Mouse (Mus musculus): ENCODE data around the gene Smim24. TPM values are rescaled to one million over a fixed set of nuclear protein-coding genes. Genes with fewer than 3 reads are reported as not detected.

The Smim24 gene
- total RNA-seq, 2 experiments from 2014 or later: 13.3 to 37.5 TPM

DNA sequence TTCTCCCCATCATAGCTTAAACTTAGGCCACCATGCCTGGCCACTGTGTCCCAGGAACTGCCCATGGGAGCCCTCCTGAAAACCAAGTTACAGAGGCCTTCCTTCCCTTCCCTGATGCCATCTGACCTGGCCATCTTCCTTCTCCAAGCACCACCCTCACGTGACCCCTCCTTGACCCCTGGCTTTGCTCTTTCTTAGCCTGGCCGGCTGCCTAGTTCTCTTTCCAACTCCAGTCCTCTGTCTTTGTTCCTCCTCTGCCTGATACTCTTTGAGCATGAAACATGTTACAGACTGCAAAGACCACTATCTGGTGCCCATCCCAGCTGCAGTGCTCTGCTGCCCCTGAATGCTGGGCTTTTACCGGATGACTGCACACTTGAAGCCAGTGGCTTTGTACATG is 3.5 kb upstream of the Smim24 start:
- no peak for ATAC-seq (replicated peaks; ENCODE audit: poor library complexity, severe bottlenecking)

DNA sequence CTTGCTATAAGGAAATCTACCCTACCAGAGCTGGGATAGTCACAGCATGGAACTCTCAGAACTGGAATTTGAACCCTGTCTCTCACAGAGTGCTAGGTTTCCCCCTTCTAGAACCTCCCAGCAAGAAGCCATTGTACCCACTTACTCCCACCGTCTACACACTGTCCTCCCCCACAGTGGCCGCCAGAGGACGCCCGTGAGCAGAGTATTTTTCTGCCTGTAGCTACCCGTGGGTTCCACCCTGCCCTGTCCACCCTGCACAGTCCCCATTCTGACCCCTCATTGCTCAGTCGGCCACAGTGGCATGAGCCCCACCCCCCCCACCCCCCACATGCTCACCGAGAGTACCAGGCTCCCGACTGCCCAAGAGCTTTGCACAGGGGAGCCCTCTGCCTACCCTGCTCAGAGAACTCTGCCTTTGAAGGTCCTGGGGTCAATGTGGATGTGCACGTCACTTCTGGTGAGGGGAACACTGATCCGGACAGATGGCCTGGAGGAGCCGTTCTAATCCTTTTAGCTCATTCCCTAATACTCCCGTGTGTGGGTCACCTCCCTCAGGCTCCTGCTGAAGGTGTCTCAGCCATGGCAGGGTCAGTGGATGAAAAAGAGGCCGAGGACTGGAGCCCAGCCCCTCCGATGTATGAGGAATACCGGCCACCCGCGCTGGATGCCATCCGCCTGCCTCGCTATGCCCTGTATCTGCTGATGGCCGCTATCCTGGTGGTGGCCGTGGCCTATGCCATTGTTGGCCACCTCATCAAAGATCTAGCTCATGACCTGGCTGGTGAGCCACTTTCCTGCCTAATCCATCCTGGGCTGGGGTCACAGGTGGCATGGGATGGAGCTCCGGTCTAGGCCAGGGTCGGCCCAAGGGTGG is 2.8 kb upstream of the Smim24 start:
- ATAC-seq (replicated peaks; ENCODE audit: poor library complexity, severe bottlenecking): peak; percentile 68

DNA sequence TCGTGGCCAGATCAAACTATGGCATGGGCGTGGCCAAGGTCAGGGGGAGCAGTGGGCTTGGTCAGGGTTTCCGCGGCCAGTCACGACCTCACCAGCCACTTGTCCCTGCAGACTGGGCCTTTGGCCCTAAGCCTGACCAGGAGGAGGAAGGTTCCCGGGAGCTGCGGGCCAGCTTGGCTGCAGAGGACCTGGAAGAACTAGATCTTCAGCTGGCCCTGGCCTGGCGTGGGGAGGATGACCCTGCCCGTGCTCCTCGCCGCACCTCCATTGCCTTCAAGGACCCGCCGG is 2.2 kb upstream of the Smim24 start:
- no peak for ATAC-seq (replicated peaks; ENCODE audit: poor library complexity, severe bottlenecking)

DNA sequence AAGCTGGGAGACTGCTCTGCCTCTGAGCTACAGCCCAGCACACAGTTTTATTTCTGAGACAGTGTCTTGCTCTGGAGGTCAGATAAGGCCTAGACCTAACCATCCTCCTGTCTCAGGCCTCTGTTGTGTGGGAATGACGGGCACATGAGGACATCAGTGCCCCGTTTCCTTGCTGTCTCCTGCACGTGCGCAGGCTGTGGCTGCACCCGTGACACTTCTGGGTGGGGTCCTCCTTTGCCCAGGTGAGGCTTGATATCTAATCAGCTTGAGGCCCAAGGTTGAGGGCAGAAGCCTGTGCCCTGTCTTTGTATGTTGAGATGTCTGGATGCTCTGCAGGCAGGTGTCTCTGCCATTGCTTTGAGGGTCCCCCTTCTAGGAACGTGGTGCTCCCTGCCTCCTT is 581 bp upstream of the Smim24 start:
- ATAC-seq (replicated peaks; ENCODE audit: poor library complexity, severe bottlenecking): no peak

DNA sequence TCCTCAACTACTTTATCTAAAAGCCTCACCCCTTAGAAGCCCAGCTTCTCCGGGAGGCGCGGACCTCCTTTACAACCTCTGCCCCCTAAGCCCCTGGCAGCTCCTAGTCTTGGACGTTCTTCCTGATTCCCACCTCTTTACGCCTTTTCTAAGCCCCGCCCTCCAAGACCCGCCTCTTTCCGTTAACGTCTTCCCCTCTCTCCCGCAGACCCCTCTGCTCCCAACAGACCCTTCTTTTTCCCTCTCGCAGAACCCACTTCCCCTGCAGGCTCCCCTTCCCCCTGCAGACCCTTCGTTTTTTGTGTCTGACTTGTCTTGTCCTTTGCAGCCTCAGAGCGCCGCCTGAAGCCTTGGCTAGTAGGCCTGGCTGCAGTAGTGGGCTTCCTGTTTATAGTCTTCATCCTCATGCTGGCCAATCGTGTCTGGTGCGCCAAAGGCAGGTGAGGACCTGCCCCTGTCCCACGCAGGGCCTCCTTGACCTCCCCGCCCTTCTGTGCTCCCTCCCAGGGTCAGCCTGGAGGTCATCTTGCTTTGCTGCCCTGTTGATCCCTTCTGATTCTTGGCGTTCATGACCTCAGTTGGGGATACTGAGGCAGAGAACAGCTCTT is 709 bp downstream of the Smim24 start:
- peak; percentile 50 for ATAC-seq (replicated peaks; ENCODE audit: poor library complexity, severe bottlenecking)

DNA sequence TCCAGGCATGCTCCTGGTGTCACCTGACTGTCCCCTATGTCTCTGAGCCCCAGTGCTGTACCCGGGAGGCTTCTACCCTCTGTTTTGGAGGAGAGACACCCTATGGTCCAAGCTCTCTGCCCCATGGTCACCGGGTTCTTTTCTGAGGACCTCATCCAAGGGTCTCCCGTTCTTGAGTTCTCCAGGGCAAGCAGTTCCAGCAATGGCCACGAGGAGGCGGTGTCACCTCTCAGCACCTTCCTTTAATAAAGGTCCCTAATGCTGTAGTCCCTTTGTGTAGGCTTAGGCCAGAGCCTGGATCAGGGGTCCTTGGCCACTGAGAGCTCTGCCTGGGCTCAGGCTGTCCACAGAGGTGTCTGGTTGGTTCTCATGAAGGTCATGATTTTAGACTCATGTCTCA is 2.3 kb downstream of the Smim24 start:
- peak; percentile 60 for ATAC-seq (replicated peaks; ENCODE audit: poor library complexity, severe bottlenecking)

DNA sequence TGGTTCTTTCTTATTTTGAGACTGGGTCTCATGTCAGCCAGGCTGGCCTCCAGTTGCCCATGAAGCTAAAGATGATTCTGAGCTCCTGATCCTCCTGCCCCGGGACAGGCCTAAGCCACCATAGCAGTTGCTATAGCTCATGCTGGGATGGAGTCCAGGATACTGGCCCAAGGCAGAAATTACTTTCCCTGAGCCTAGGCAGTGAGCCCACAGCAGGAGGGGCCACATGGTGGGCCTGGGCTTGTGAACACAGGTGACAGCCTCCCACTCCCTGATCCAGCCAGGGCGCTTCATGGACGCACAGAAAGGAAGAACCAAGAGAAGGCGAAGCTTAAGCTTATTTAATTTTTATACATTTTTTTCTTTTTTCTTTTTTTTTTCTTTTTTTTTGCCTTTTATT is 3.0 kb downstream of the Smim24 start:
- ATAC-seq (replicated peaks; ENCODE audit: poor library complexity, severe bottlenecking): no peak

DNA sequence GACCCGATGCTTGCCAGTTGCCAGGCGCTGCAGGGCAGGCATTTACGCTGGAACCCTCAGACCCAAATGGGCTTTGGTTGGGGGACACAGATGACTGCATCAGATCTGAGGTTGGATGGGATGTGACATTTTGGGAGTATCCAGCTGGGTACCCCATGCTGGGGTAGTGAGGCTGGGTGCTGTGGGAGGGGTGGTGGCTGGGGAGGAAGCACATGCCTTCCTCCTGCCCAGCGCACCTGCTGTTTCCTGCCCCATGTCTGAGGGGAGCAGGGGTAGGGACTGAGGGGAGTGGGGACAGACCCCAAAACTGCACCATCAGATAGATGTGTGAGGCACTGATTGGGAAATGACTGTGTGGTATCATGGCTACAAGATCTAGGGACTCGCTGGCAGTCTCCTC is 3.9 kb downstream of the Smim24 start:
- no peak for ATAC-seq (replicated peaks; ENCODE audit: poor library complexity, severe bottlenecking)

DNA sequence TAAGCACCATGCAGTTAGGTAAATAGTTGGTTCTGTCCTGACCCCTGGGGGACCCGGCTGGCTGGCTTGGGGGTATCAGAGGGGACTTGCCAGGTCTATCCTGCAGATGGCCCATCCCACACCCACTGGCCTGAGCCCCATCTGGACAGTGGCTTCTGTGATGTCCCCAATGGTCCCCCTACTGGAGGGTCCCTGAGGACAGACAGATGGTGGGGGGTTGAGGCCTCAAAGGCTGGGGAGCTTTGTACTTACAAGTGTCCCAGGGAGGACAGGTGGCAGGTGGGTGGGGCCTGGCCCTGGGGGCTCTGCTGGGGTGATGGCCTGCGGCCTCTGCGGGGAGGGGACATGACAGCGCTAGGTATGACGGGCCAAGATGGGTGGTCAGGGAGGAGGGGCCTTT is 6.4 kb downstream of the Smim24 start:
- ATAC-seq (replicated peaks; ENCODE audit: poor library complexity, severe bottlenecking): no peak

DNA sequence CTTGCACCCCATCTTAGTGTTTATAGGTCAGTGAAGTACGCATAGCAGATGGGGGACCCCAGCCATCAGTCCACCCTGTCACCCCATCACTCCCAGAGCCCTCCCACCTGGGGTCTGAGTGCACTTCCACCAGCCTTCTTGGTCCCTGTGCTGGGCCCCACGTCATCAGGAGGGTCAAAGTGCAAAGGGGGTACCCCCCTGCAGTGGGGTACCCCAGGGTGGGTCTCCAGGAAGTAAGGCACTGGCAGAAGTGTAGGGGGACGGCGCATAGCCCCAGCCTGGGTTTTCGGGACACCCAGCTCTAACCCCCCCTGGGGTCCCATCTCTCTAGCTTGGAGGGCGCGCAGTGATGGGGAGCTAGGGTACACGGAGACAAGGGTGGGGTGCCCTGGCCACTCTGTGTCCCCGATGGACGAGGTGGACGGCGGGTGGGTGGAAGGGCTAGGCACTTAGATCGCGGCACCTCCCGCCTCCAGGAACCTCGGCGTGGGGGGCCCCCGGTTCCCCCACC is 7.0 kb downstream of the Smim24 start:
- no peak for ATAC-seq (replicated peaks; ENCODE audit: poor library complexity, severe bottlenecking)

DNA sequence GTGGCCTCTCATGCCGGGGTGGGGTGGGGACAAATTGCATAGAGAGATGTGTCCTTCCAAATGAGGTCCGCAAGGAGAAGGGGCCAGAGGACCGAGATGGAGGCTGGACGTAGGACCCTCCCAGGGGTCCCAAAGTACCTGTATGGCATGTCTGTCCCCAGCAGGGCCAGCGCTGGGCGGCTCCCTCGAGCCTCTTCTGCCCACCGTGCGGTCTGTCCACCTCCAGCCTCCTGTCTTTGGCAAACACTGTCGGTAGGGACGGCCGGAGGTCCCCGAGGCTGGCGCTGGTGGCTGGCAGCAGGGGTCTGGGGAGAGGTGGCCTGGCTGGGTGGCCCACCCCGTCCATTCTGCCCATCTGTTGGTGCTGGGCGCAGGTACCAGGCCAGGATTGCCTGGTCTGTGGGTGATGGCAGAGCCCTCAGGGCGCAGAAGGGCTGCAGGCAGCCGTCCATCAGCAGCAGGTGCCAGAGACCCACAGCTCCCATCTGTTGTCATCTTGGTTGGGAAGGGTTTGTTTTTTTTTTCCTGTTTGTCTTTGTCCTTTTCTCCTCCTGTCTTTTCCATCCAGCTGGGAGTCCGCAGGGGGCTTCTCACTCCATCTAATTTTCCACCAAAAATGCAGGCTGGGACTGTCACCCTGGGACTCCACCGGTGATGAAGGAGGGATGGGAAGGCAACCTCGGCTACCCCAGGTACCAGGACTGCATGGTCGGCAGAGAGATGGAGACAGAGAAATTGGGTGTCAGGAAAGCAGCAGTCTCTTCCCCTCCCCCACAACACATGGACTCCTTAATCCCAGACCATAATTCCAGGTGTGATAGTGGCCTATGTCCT is 7.7 kb downstream of the Smim24 start:
- ATAC-seq (replicated peaks; ENCODE audit: poor library complexity, severe bottlenecking): no peak

DNA sequence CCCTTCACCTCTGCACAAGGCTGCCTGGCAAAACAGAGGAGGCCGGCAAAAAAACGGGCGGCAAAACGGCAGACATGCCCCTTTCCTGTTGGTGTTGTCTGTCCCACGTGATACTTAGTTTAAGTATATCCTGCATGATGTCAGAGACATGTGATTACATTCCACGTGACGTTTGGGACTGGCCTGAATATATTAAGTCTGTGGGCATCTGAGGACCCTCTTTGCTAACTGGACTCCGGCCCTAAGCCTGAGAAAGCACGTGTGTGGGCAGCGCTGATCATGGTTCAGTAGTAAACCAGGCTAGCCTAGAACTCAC is 8.3 kb downstream of the Smim24 start:
- no peak for ATAC-seq (replicated peaks; ENCODE audit: poor library complexity, severe bottlenecking)

DNA sequence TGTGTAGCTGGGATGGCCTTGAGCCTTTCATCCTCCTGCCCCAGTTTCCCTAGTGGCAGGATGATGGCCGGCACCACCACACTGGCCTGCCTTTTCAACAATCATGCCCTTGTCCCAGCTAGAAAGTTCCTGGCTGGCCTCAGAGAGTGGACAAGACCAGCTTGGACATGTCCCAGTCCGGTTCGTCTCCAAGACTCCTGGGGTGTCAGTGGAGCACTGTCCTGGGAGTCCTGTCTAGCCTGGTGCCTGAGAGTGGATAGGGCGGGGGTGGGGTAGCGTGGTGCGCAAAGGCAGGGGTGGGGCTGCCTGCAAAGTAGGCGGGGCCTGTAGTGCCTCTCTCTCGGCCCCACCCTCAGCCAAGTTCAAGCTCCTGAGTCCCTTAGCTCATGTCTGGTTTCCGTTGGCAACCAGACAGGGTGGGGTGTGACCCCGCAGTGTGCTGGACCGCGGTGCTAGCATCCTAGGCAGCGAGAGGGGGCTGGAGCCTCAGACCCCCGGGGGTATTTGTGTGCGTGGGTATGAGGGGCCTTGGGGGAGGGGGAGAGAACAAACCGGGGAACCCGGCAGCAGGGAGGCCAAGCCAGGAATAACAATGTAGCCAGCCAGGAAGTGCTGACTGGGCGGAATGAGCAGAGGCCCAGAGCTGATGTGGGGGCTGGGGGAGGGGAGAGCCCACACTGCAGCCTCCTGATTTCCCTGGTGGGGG is 8.8 kb downstream of the Smim24 start:
- no peak for ATAC-seq (replicated peaks; ENCODE audit: poor library complexity, severe bottlenecking)

DNA sequence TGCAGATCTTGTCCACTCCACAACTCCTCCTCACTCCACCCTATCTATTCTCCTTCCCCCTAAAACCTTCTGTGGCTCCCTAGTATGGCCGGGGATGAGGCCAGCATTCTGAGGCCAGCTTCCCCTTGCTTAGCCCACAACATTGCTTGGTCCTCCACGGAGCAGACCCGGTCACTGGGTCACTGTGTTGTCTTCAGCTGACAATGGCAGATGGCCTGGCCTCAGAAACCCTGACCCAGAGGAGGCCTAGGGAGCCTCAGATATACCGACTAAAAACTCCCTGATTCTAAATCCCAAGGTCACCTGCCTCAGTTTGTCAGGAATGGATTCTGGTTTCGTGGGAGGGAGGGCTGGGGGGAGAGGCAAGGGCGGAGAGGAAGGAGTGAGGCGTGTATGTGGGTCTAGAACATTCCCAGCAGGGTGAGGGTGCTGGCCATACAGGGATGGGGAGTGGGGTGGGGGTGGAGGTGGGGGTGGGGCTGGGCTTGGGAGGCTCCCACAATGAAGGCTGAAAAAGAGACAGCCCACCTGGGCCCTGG is 9.4 kb downstream of the Smim24 start:
- ATAC-seq (replicated peaks; ENCODE audit: poor library complexity, severe bottlenecking): no peak

DNA sequence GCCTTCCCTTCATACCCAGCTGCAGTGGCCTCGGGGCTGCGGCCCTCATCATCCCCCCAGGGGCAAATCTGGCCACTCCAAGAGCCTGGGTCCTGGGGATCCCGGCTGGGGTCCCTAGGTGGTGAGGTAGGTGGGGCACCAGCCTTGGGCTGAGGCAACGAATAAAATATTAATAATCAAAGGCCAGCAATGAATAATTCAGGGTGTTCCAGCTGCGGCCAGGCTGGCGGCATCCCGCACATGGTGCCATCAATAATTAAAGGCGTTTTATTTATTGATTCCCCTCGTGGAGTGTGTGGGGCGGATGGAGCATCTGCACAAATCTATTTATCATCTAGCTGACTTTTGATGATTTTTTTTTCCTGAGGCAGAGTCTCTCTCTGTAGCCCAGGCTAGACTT is 10.7 kb downstream of the Smim24 start:
- no peak for ATAC-seq (replicated peaks; ENCODE audit: poor library complexity, severe bottlenecking)

DNA sequence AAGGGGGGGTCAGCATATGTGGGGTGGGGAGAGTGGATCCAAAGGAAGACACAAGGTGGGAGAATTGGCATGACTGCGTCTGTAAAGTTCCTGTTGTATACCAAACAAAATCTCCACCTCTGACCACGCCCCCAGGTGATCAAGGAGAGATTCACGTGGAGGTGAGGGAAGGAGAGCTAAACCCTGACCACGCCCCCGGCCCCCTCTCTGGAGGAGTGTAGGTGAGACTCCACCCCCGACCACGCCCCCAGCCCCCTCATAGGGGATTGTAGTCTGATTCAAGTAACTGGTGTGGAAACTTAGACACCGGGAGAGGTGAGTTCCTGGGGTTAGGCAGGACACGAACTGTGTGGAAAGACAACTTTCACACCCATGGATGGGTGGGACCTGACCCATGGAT is 11.2 kb downstream of the Smim24 start:
- ATAC-seq (replicated peaks; ENCODE audit: poor library complexity, severe bottlenecking): no peak

DNA sequence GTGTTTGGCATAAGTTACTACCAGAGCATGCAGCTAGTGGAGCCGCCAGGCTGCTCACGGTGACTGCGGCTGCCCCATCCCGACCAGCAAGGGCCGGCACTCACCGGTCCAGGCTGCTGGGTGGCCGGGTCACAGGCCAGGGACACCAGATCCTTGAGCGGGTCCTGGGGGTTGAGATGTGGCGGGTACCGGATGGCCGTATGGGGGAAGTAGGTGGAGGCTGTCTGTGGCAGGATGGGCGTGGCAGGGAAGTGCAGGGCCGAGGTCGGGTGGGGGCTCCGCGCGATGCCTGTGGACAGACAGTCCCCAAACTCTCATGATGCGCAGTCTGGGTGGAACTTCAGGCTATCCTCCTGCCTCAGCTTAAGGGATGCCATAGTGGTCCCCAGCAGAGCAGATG is 11.9 kb downstream of the Smim24 start:
- ATAC-seq (replicated peaks; ENCODE audit: poor library complexity, severe bottlenecking): peak; percentile 38

DNA sequence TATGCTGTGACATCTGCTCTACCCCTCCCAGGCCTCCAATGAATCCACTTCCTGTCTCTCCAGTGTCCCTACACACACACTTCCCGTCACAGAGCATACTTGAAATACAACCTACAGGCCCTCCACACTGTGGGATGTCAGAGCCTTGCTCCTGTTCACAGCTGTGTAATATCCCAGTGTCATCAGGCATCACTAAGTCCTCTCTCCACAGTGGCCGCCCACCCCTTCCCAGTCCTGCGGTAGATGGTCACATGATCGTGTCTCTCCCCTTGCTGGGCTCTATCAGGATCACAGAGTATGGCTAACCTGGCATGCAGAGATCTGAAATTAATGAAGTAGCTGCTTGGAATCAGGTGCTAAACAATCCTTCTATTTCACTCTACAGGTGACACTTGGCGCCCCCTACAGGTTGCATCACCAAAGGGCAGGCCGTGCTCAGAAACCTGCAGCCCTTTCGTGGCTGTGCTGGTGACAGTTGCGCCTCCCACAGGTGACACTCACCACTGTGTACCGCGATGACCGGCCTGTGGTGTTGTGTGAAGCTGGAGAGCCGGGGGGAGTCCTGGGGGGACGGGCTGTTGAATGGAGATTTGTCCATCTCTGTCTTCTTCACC is 12.8 kb downstream of the Smim24 start:
- ATAC-seq (replicated peaks; ENCODE audit: poor library complexity, severe bottlenecking): no peak

DNA sequence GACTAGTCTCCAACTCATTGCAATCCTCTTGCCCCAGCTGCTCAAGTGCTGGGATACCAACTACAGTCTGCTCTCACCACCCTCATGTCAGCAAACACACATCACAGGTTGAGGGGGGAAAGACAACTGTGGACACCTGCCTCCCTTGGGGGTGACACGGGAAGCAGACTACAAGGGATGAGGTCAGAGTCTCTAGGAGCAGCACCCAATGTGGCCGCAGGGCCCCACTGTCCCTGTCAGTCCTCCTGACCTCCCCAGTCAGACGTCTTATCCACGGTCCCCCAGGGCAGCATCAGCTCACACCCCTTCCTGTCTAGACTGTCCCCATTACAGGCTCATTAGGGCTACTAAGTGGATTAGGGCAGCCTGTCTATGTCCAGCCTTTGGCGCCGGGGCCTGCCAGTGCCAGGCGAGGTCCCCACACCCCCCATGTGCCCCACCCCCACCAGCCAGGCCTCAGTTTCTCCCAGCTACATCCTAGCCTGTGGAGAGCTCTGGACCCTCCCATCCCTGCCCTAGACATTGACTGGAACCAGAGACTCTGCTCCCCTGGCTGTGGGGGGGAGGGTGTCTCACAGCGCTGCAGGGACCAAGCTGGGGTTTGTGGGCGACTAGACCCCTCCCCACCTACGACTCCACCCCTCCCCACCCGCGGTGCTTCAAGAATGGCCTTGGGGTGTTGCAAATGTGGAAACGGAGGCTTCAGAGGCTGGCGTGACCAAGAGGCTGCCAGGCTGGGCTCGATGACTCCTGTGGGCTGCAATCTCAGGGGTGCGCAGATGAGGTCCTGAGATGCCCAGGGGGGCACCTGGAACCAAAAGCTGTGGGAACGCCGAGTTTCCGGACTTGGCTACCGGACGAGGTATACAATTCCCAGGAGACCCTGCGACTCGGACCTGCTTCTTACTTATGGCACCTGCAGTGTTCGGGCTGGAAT is 13.9 kb downstream of the Smim24 start:
- ATAC-seq (replicated peaks; ENCODE audit: poor library complexity, severe bottlenecking): no peak
